Mouse (Mus musculus) lung, postnatal 0 days (tissue): ENCODE results near the gene Socs5. TPM values are rescaled to one million over a fixed set of nuclear protein-coding genes. Genes with fewer than 3 reads are reported as not detected.

ENCODE experiments used
- ATAC-seq: fragments of 200-750 bp; cut with Nextera tagmentation; 2 replicates; pipeline ENCODE4 v1.8.0; 2017; ENCODE audit warnings: moderate library complexity
- DNase-seq: peaks from one replicate; pipeline ENCODE4 v3.0.0-alpha.2; 2016; ENCODE audit warnings: low spot score
- H3K27ac ChIP-seq: fragments of 300-500 bp; sonication (generic); 2 replicates; pipeline ENCODE4 v1.5.1; 2014; ENCODE audit warnings: antibody characterized with exemption, mild to moderate bottlenecking, low read length, mixed read lengths
- H3K27me3 ChIP-seq: fragments of 300-500 bp; sonication (generic); replicated peaks from 2 replicates; pipeline ENCODE4 v1.6.1; 2014; ENCODE audit warnings: low read length, mixed read lengths; ENCODE audit not compliant: insufficient read depth
- H3K36me3 ChIP-seq: fragments of 300-500 bp; sonication (generic); 2 replicates; pipeline ENCODE4 v1.6.1; 2014; ENCODE audit warnings: low read length, mixed read lengths; ENCODE audit not compliant: insufficient read depth
- H3K4me1 ChIP-seq: fragments of 300-500 bp; sonication (generic); 2 replicates; pipeline ENCODE4 v1.6.1; 2014; ENCODE audit warnings: antibody characterized with exemption, low read depth, low read length, mixed read lengths; ENCODE audit not compliant: insufficient read depth
- H3K4me2 ChIP-seq: fragments of 300-500 bp; sonication (generic); replicated peaks from 2 replicates; pipeline ENCODE4 v1.6.1; 2014; ENCODE audit warnings: low read depth, mild to moderate bottlenecking, low read length, moderate library complexity, mixed read lengths
- H3K4me3 ChIP-seq: fragments of 300-500 bp; sonication (generic); 2 replicates; pipeline ENCODE4 v1.5.1; 2014; ENCODE audit warnings: low read depth, low read length
- H3K9ac ChIP-seq: fragments of 300-500 bp; sonication (generic); replicated peaks from 2 replicates; pipeline ENCODE4 v1.6.1; 2014; ENCODE audit warnings: low read depth, mild to moderate bottlenecking
- H3K9me3 ChIP-seq: fragments of 300-500 bp; sonication (generic); 2 replicates; pipeline ENCODE4 v1.6.1; 2016; ENCODE audit warnings: low read length, mixed read lengths
- CTCF ChIP-seq: IDR thresholded peaks from 2 replicates; pipeline ENCODE4 v1.5.1; 2016; ENCODE audit warnings: antibody characterized with exemption, mild to moderate bottlenecking
- EP300 ChIP-seq: IDR thresholded peaks from 2 replicates; pipeline ENCODE4 v1.6.1; 2016; ENCODE audit warnings: antibody characterized with exemption, mild to moderate bottlenecking, control low read depth
- WGBS: fragments of 180-500 bp; shearing (Covaris S2); extraction: QIAGEN DNeasy Blood & Tissue Kit; methylation state at CpG from one replicate; pipeline ENCODE4 v1.1.7; 2014; 5-methylcytosine and 5-hydroxymethylcytosine counted together
- polyA plus RNA-seq: library from polyadenylated mRNA; unstranded; fragments of >200 nt; fragmentation: Nextera tagmentation; extraction: Ambion mirVana; gene quantifications from 2 replicates; pipeline ENCODE4 v1.2.1, GENCODE M21; 2015

Socs5 gene
- polyA plus RNA-seq, 1 experiment from 2014 or later, result 9.5 TPM

DNA sequence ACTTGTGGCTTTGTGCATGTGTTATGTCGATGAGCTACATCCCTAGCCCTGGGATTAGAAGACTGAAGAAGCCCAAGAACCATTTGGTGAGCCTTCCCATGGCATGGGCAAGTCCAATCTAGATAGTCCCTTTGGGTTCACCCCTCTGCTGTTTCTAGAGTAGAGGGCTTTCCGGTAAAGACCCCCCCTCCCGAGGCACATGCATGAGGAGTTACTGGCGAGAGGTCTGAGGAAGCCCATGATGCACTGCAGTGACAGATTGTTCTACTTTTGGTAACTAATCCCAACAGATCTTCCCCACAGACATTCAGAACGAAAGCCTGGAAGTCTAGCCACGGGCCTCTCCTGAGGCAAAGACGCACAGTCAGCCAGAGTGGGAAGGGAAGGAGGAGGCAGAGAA, 18.2 kb upstream of the Socs5 start:
- no peak overlapping the region for H3K27ac ChIP-seq
- no peaks in the 10 kb centered on the region for H3K36me3 ChIP-seq
- DNase-seq (no peak), ATAC-seq (no peak)
- no peaks in the 10 kb centered on the region for H3K27me3 ChIP-seq
- no peak overlapping the region for H3K4me2 ChIP-seq
- 83% methylated on average over 7 of the region's 7 CpGs for WGBS
- TF ChIP-seq CTCF (no peak), EP300 (no peak)
- H3K9me3 ChIP-seq, result no peaks in the 10 kb centered on the region
- no peaks in the 10 kb centered on the region for H3K4me1 ChIP-seq
- no peak overlapping the region for H3K9ac ChIP-seq
- H3K4me3 ChIP-seq, result no peak overlapping the region

DNA sequence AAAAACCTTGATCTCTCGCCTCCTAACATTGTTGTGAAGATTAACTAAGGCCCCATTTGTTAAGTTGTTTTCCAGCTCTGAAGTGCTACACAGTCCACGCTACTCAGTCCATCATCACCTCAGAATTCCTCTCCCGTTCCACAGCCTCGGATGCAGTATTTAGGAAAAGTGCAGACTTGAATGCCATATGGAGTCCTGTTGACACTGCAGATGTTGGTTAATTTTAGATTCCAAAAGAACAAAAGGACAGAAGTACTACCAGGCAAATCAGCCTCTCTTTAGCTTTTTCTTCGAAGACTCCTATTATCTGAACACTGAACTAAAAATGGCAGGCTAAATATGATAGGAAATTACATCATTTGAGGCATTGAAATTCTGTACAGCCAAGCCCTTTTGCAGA, 14.4 kb upstream of the Socs5 start:
- Histone ChIP-seq H3K36me3 (no peaks in the 10 kb centered on the region), H3K9me3 (no peaks in the 10 kb centered on the region), H3K9ac (no peak overlapping the region), H3K27ac (no peak overlapping the region), H3K27me3 (no peaks in the 10 kb centered on the region), H3K4me3 (no peak overlapping the region), H3K4me2 (no peak overlapping the region), H3K4me1 (no peaks in the 10 kb centered on the region)
- DNase-seq, result no peak
- no peak for ATAC-seq
- WGBS, result 71% methylated on average over 5 of the region's 5 CpGs
- TF ChIP-seq EP300 (no peak), CTCF (no peak)

DNA sequence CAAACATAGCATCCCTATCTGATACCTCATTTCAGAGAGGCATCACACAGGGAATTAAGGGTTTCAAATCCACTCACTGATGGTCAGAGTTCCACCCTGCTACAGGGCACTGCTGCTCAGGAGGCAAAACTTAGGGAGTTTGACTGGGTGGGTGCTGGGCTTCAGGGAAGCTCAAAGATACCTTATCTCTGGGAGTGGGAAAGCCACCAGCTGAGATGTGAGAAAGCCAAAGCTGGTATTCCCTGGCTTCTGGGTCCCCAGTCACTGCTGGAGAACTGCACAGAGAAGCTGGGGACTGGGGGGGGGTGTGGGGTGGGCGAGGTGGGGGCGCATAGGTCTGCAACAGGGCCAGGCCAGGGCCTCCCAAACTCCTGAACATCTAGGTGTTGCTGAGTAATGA, 10.5 kb upstream of the Socs5 start:
- DNase-seq (no peak), ATAC-seq (no peak)
- 63% methylated on average over 2 of the region's 2 CpGs for WGBS
- no peaks in the 10 kb centered on the region for H3K36me3 ChIP-seq
- no peak overlapping the region for H3K27ac ChIP-seq
- no peak overlapping the region for H3K4me2 ChIP-seq
- H3K9ac ChIP-seq, result no peak overlapping the region
- TF ChIP-seq EP300, result no peak
- no peak for TF ChIP-seq CTCF
- H3K4me3 ChIP-seq, result no peak overlapping the region
- H3K4me1 ChIP-seq, result no peaks in the 10 kb centered on the region
- no peaks in the 10 kb centered on the region for H3K9me3 ChIP-seq
- no peaks in the 10 kb centered on the region for H3K27me3 ChIP-seq

DNA sequence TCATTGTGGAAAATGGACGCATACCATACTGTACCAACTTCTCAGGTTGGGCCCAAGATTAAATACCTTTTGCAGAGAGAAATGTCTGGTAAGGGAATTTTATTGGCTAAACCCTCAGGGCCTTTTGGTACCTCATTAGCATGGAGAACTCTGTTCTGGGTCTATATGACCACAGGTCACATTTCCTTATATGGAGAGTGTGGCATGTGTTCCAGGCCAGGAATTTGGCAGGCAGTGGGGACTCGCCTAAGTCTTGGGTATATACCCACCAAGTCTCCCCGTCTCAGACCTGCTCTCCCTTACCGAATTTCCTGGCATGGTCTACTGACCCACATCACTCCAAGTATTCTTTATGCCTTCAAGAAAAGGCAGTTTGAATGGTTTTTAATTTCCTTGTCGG, 9.9 kb upstream of the Socs5 start:
- no peaks in the 10 kb centered on the region for H3K9me3 ChIP-seq
- no peaks in the 10 kb centered on the region for H3K27me3 ChIP-seq
- TF ChIP-seq CTCF, result no peak
- no peak for TF ChIP-seq EP300
- H3K36me3 ChIP-seq, result no peaks in the 10 kb centered on the region
- H3K4me1 ChIP-seq, result no peaks in the 10 kb centered on the region
- no peak overlapping the region for H3K4me3 ChIP-seq
- whole genome bisulfite sequencing, result 77% methylated on average over 5 of the region's 5 CpGs
- DNase-seq (no peak), ATAC-seq (no peak)
- no peak overlapping the region for H3K27ac ChIP-seq
- no peak overlapping the region for H3K9ac ChIP-seq
- no peak overlapping the region for H3K4me2 ChIP-seq

DNA sequence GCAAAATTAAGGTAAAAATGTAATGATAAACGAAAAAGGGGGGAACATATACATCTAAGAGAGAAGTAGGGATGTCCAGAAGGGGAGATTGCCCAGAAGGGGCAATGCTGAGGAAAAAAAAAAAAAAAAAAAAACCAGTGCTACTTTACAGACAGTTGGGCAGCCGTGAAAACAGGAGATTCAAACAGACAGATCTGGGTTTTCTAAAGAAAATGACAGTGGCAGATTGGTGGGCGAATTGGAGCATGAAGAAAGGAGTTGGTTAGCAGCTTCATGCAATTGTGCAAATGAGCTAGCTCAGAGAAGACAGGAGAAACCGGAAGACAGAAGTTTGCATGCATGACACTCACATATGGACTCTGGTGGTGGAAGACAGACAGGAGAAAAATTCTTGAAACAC, 6.5 kb upstream of the Socs5 start:
- DNase-seq, result no peak
- Histone ChIP-seq H3K9ac (no peak overlapping the region), H3K4me1 (peaks cover 2% of the 10 kb centered on the region; the same call in 1 of the 2 replicates), H3K27ac (no peak overlapping the region), H3K4me2 (no peak overlapping the region), H3K27me3 (no peaks in the 10 kb centered on the region), H3K9me3 (no peaks in the 10 kb centered on the region), H3K36me3 (no peaks in the 10 kb centered on the region), H3K4me3 (no peak overlapping the region)
- WGBS, result 77% methylated on average over 4 of the region's 4 CpGs
- no peak for ATAC-seq
- TF ChIP-seq CTCF (no peak), EP300 (no peak)

DNA sequence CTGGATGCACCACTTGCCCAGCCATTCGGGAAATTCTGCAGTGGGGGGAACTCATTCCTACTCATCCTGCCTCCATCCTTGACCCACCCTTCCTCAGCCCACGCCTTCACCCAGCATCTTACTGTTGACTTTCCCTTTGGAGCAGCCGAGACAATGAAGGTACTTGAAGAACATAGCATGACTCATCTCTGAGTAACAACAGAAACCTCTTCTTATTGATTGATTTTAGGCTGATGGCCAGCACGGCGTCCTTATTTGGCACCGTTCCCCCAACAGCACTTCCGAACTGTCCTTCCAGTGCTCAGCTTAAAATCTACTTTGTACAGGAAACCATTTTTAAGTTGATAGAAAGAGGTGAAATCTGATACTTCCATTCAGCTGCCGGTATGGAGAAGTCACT, 4.8 kb upstream of the Socs5 start:
- TF ChIP-seq EP300, result peak; percentile 33; the same call in 1 of the 2 replicates
- no peak for TF ChIP-seq CTCF
- no peak overlapping the region for H3K4me3 ChIP-seq
- no peak for ATAC-seq
- H3K9ac ChIP-seq, result no peak overlapping the region
- WGBS, result 19% methylated on average over 8 of the region's 8 CpGs
- H3K4me2 ChIP-seq, result no peak overlapping the region
- no peak overlapping the region for H3K27ac ChIP-seq
- no peaks in the 10 kb centered on the region for H3K9me3 ChIP-seq
- peak; percentile 72 for DNase-seq
- no peaks in the 10 kb centered on the region for H3K27me3 ChIP-seq
- no peaks in the 10 kb centered on the region for H3K36me3 ChIP-seq
- H3K4me1 ChIP-seq, result peaks cover 5% of the 10 kb centered on the region; the same call in 1 of the 2 replicates

DNA sequence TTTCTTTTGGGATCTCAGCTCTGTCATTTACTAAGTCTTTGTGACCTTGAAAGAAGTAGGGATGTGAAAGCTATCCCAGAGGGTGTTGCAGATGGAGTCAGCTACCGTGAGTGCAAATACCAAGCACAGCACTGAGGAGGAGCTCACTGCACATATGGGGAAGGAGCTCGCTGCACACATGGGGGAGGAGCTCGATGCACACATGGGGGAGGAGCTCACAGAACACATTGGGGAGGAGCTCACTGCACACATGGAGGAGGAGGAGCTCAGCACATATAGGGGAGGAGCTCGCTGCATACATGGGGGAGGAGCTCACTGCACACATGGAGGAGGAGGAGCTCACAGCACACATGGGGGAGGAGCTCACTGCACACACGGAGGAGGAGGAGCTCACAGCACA, 4.4 kb upstream of the Socs5 start:
- no peaks in the 10 kb centered on the region for H3K36me3 ChIP-seq
- WGBS, result 56% methylated on average over 5 of the region's 5 CpGs
- H3K4me3 ChIP-seq, result no peak overlapping the region
- ATAC-seq, result no peak
- no peak overlapping the region for H3K4me2 ChIP-seq
- H3K27me3 ChIP-seq, result no peaks in the 10 kb centered on the region
- peaks cover 6% of the 10 kb centered on the region; the same call in 1 of the 2 replicates for H3K4me1 ChIP-seq
- no peak overlapping the region for H3K9ac ChIP-seq
- no peak for DNase-seq
- no peaks in the 10 kb centered on the region for H3K9me3 ChIP-seq
- H3K27ac ChIP-seq, result no peak overlapping the region
- TF ChIP-seq CTCF (no peak), EP300 (no peak)
